Mouse (Mus musculus): ENCODE results near the gene L3mbtl3. TPM values are rescaled to one million over a fixed set of nuclear protein-coding genes. Genes with fewer than 3 reads are reported as not detected.

Gene L3mbtl3
- polyA plus RNA-seq, 1 experiment from 2014 or later, result 28.0 TPM

- peak; percentile 2; the same call in 1 of the 2 replicates for ATAC-seq
- H3K4me3 ChIP-seq (replicated peaks; ENCODE audit: low read length), result peak overlapping the region; percentile 85
- H3K36me3 ChIP-seq (ENCODE audit: control insufficient read depth, insufficient read depth), result no peaks in the 10 kb centered on the region
- no peaks in the 10 kb centered on the region for H3K9me3 ChIP-seq (ENCODE audit: control insufficient read depth, low read length)
- peaks cover 19% of the 10 kb centered on the region for H3K4me1 ChIP-seq (replicated peaks; ENCODE audit: control insufficient read depth, insufficient read depth, low read length)
- H3K27ac ChIP-seq (ENCODE audit: low read length), result no peak overlapping the region
- H3K27me3 ChIP-seq (replicated peaks; ENCODE audit: control insufficient read depth, insufficient read depth, low read length), result no peaks in the 10 kb centered on the region
- H3K9ac ChIP-seq (replicated peaks; ENCODE audit: low read depth, low read length), result peak overlapping the region; percentile 77
- under 1% methylated on average over 51 of the region's 51 CpGs for whole genome bisulfite sequencing
- peak overlapping the region; percentile 100 for H3K4me2 ChIP-seq (ENCODE audit: low read length)
Measured at GRCm38 (mm10) chr10:26372940-26373931, 2.5 kb downstream of the L3mbtl3 start.

DNA sequence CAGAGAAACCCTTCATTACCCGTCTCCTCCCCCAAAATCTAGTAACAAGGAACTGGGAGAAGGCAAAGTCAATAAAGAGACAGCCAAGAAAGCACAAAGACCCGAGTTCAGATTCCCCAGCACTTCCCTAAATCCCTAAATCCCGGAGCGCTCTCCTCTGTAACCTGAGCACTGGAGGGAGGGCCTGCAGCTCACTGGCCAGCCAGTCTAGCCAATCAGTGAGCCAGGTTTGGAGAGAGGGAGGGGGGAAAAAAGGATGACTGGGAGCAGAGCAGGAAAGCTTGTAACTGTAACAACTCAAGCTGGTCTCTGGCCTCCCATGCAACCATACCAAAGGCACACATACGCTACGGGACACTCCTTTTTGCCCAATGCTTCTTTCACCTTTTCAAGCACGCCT lies 4.4 kb downstream of the L3mbtl3 start:
- no peak for ATAC-seq
- H3K4me3 ChIP-seq (replicated peaks; ENCODE audit: low read length), result no peak overlapping the region
- H3K9me3 ChIP-seq (ENCODE audit: control insufficient read depth, low read length), result no peaks in the 10 kb centered on the region
- H3K4me1 ChIP-seq (replicated peaks; ENCODE audit: control insufficient read depth, insufficient read depth, low read length), result peaks cover 14% of the 10 kb centered on the region
- 74% methylated on average over 7 of the region's 7 CpGs for WGBS
- no peaks in the 10 kb centered on the region for H3K36me3 ChIP-seq (ENCODE audit: control insufficient read depth, insufficient read depth)
- no peak overlapping the region for H3K4me2 ChIP-seq (ENCODE audit: low read length)
- no peak overlapping the region for H3K9ac ChIP-seq (replicated peaks; ENCODE audit: low read depth, low read length)
- no peak overlapping the region for H3K27ac ChIP-seq (ENCODE audit: low read length)
- no peaks in the 10 kb centered on the region for H3K27me3 ChIP-seq (replicated peaks; ENCODE audit: control insufficient read depth, insufficient read depth, low read length)

- Histone ChIP-seq H3K36me3 (ENCODE audit: control insufficient read depth, insufficient read depth) (no peaks in the 10 kb centered on the region), H3K9me3 (ENCODE audit: control insufficient read depth, low read length) (no peaks in the 10 kb centered on the region), H3K9ac (replicated peaks; ENCODE audit: low read depth, low read length) (no peak overlapping the region), H3K27me3 (replicated peaks; ENCODE audit: control insufficient read depth, insufficient read depth, low read length) (no peaks in the 10 kb centered on the region), H3K27ac (ENCODE audit: low read length) (no peak overlapping the region), H3K4me2 (ENCODE audit: low read length) (no peak overlapping the region), H3K4me3 (replicated peaks; ENCODE audit: low read length) (no peak overlapping the region), H3K4me1 (replicated peaks; ENCODE audit: control insufficient read depth, insufficient read depth, low read length) (peaks cover 4% of the 10 kb centered on the region)
- whole genome bisulfite sequencing, result 94% methylated on average over 2 of the region's 2 CpGs
- no peak for ATAC-seq
Measured at GRCm38 (mm10) chr10:26364942-26365341, 10.8 kb downstream of the L3mbtl3 start.

DNA sequence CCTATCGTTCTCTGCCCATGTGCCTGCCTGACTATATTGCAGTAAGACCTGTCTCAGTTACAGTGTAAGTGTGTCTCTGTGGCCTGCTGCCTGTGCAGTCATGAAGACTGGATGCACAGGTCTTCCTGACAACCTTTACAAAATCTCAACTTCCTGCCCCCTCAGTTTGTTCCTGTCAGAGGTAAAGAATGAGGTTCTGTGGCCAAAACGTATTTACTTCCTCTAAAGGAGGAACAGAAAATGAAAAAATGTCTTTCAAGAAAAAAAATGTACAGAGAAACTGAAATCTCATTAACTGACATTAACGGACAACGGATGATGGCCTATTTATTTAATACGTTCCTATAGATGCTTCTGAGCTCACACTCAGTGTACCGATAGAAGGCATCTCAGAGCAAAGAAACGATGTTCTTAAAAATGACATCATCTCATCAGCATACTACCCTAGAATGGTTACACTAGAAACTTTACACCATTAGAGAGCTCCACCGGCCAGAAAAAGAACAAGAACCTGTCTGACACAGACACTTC lies 11.4 kb downstream of the L3mbtl3 start:
- WGBS, result 74% methylated on average over 8 of the region's 8 CpGs
- no peak for ATAC-seq

GRCm38 (mm10) chr10:26363605-26364004 lies 12.2 kb downstream of the L3mbtl3 start:
- Histone ChIP-seq H3K36me3 (ENCODE audit: control insufficient read depth, insufficient read depth) (no peaks in the 10 kb centered on the region), H3K4me2 (ENCODE audit: low read length) (no peak overlapping the region), H3K27me3 (replicated peaks; ENCODE audit: control insufficient read depth, insufficient read depth, low read length) (no peaks in the 10 kb centered on the region), H3K9ac (replicated peaks; ENCODE audit: low read depth, low read length) (no peak overlapping the region), H3K9me3 (ENCODE audit: control insufficient read depth, low read length) (no peaks in the 10 kb centered on the region), H3K27ac (ENCODE audit: low read length) (no peak overlapping the region), H3K4me3 (replicated peaks; ENCODE audit: low read length) (no peak overlapping the region), H3K4me1 (replicated peaks; ENCODE audit: control insufficient read depth, insufficient read depth, low read length) (peaks cover 4% of the 10 kb centered on the region)
- 0 out of 2 replicates have a peak, but pooled peaks have one; percentile 15 for ATAC-seq
- 34% methylated on average over 3 of the region's 3 CpGs for WGBS

More for the DNA sequence above, 11.4 kb downstream of the L3mbtl3 start:
- no peaks in the 10 kb centered on the region for H3K9me3 ChIP-seq (ENCODE audit: control insufficient read depth, low read length)
- no peak overlapping the region for H3K4me3 ChIP-seq (replicated peaks; ENCODE audit: low read length)
- H3K9ac ChIP-seq (replicated peaks; ENCODE audit: low read depth, low read length), result no peak overlapping the region
- peaks cover 4% of the 10 kb centered on the region for H3K4me1 ChIP-seq (replicated peaks; ENCODE audit: control insufficient read depth, insufficient read depth, low read length)
- no peak overlapping the region for H3K27ac ChIP-seq (ENCODE audit: low read length)
- H3K27me3 ChIP-seq (replicated peaks; ENCODE audit: control insufficient read depth, insufficient read depth, low read length), result no peaks in the 10 kb centered on the region
- H3K4me2 ChIP-seq (ENCODE audit: low read length), result no peak overlapping the region
- no peaks in the 10 kb centered on the region for H3K36me3 ChIP-seq (ENCODE audit: control insufficient read depth, insufficient read depth)

DNA sequence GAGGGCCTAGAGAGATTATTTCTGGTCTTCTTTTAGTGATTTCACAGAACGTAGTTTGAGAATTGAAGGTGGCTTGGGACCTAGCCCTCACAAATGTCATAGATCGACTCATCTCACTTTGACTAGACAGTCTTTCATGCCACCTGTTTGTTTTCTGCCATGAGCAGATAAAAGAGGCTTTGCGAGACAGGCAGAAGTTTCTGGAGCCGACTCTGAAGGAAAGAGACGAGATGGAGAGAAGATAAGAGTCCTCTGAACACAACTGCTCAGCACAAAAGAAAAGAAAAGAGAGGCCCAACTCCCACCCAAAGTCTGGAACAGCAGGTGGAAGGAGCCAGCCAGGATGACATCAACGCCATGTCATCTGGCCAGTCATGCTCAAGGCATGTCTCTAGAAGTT lies 17.0 kb downstream of the L3mbtl3 start:
- ATAC-seq, result no peak
- Histone ChIP-seq H3K4me3 (replicated peaks; ENCODE audit: low read length) (no peak overlapping the region), H3K9ac (replicated peaks; ENCODE audit: low read depth, low read length) (no peak overlapping the region), H3K27me3 (replicated peaks; ENCODE audit: control insufficient read depth, insufficient read depth, low read length) (no peaks in the 10 kb centered on the region), H3K4me2 (ENCODE audit: low read length) (no peak overlapping the region), H3K36me3 (ENCODE audit: control insufficient read depth, insufficient read depth) (no peaks in the 10 kb centered on the region), H3K9me3 (ENCODE audit: control insufficient read depth, low read length) (no peaks in the 10 kb centered on the region), H3K27ac (ENCODE audit: low read length) (no peak overlapping the region), H3K4me1 (replicated peaks; ENCODE audit: control insufficient read depth, insufficient read depth, low read length) (peaks cover 4% of the 10 kb centered on the region)
- 92% methylated on average over 6 of the region's 6 CpGs for WGBS

- Histone ChIP-seq H3K4me1 (replicated peaks; ENCODE audit: control insufficient read depth, insufficient read depth, low read length) (no peaks in the 10 kb centered on the region), H3K27ac (ENCODE audit: low read length) (no peak overlapping the region), H3K9ac (replicated peaks; ENCODE audit: low read depth, low read length) (no peak overlapping the region), H3K27me3 (replicated peaks; ENCODE audit: control insufficient read depth, insufficient read depth, low read length) (no peaks in the 10 kb centered on the region), H3K4me3 (replicated peaks; ENCODE audit: low read length) (no peak overlapping the region), H3K9me3 (ENCODE audit: control insufficient read depth, low read length) (no peaks in the 10 kb centered on the region), H3K4me2 (ENCODE audit: low read length) (no peak overlapping the region), H3K36me3 (ENCODE audit: control insufficient read depth, insufficient read depth) (no peaks in the 10 kb centered on the region)
- ATAC-seq, result no peak
- WGBS, result 93% methylated on average over 5 of the region's 5 CpGs
Measured at GRCm38 (mm10) chr10:26358231-26358630, 17.5 kb downstream of the L3mbtl3 start.

DNA sequence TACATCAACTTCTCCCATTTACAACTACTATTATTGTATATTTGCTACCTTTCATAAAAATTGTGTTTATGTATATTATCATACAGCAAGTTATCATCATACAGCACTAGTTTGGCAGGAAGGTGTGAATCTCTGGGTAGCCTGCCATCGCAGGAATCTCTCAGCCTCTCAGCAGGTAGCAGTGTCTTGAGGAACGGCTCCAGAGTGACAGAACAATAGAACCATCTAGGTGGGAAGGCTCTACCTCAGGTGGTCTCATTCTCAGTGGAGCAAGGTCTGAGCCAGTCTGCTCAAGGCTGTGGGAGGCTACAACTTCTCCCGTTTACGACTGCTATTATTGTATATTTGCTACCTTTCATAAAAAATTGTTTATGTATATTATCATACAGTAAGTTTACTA lies 22.0 kb downstream of the L3mbtl3 start:
- H3K36me3 ChIP-seq (ENCODE audit: control insufficient read depth, insufficient read depth), result no peaks in the 10 kb centered on the region; the same call in none of the 2 replicates
- no peaks in the 10 kb centered on the region for H3K4me1 ChIP-seq (replicated peaks; ENCODE audit: control insufficient read depth, insufficient read depth, low read length)
- ATAC-seq, result no peak
- H3K27ac ChIP-seq (ENCODE audit: low read length), result no peak overlapping the region
- no peak overlapping the region for H3K4me3 ChIP-seq (replicated peaks; ENCODE audit: low read length)
- no peak overlapping the region for H3K4me2 ChIP-seq (ENCODE audit: low read length)
- WGBS, result 52% methylated on average over 4 of the region's 4 CpGs
- no peak overlapping the region for H3K9ac ChIP-seq (replicated peaks; ENCODE audit: low read depth, low read length)
- no peaks in the 10 kb centered on the region for H3K27me3 ChIP-seq (replicated peaks; ENCODE audit: control insufficient read depth, insufficient read depth, low read length)
- H3K9me3 ChIP-seq (ENCODE audit: control insufficient read depth, low read length), result no peaks in the 10 kb centered on the region

DNA sequence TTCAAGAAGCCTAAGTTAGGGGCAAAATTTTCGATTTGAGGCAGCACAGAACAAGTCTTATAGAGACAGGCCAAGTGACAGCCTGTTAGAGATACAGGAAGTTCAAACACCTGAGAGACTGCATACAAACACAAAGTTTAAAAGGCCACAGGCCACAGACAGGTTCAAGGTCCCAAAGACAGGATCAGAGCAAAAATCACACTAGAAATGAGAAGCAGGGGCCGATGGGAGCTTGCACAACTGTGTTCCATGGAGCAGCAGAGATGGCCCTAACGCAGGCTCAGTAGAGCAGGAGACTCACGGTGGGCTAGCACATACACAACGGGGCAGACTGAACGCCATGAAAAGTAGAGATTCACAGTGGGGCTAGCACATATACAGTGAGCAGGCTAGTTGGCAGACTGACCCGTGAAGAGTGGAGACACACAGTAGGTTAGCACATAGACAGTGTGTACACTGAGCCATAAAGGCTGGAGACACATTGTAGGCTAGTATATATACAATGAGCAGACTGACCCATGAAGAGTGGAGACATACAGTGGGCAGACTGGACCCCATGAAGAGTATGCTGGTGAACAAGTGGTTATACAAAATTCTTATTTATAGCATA lies 24.5 kb downstream of the L3mbtl3 start:
- 93% methylated on average over 7 of the region's 7 CpGs for WGBS
- H3K4me1 ChIP-seq (replicated peaks; ENCODE audit: control insufficient read depth, insufficient read depth, low read length), result no peaks in the 10 kb centered on the region
- no peak overlapping the region for H3K27ac ChIP-seq (ENCODE audit: low read length)
- H3K36me3 ChIP-seq (ENCODE audit: control insufficient read depth, insufficient read depth), result no peaks in the 10 kb centered on the region; the same call in none of the 2 replicates
- no peak overlapping the region for H3K4me2 ChIP-seq (ENCODE audit: low read length)
- H3K9ac ChIP-seq (replicated peaks; ENCODE audit: low read depth, low read length), result no peak overlapping the region
- no peak overlapping the region for H3K4me3 ChIP-seq (replicated peaks; ENCODE audit: low read length)
- ATAC-seq, result 0 out of 2 replicates have a peak, but pooled peaks have one; percentile 23
- H3K9me3 ChIP-seq (ENCODE audit: control insufficient read depth, low read length), result no peaks in the 10 kb centered on the region
- H3K27me3 ChIP-seq (replicated peaks; ENCODE audit: control insufficient read depth, insufficient read depth, low read length), result no peaks in the 10 kb centered on the region
